10 mouse cellular contexts compared by ENCODE assay signal in the genomic region with DNA sequence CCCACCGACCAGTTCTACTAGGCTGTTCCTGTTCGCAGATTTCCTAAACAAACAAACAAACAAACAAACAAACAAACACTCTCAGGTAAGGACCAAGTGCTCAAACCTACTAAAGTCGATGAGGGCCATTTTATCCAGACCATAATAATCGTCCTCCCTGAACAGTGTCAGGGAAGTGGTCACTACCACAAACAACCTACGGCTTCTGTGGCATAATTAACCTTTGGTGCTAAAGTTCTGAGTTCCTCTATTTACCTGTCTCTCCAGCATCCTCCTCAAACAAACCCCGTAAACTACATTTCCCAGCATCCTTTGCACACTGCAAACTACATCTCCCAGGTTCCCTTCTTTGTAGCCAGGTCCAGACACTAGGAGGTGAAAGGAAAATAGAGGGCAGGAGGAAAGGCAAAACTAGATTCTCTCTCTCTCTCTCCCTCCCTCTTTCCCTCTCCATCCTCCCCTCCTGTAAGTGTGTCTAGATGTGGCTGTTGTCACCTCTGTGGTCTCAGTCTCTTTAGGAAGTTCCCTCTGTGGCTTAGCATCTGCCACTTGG. TPM values are rescaled to one million over a fixed set of nuclear protein-coding genes. Genes with fewer than 3 reads are reported as not detected.
A peak's percentile ranks its signal among the peaks of the same experiment; 100 is the strongest.
DNase-seq lines count a peak whose midpoint lies in the region; ATAC-seq and TF ChIP-seq lines count a peak whose summit lies in the region.
"Had no signal": no experiment of that assay in that cellular context is flagged by ENCODE, and none has a peak within 500 bp of the region (broad histone marks: within the 10 kb centered on the region; RNA-seq: fewer than 3 reads in every experiment).

No protein-coding gene starts in this region.

- no peak overlapping the region for H3K27ac ChIP-seq in hindbrain, embryonic 11.5 days (ENCODE audit: low read depth, low read length)
- no peak overlapping the region; the same call in 1 of the 2 replicates for H3K27ac ChIP-seq in hindbrain, embryonic 10.5 days
- H3K27ac ChIP-seq in forebrain, embryonic 12.5 days = no peak overlapping the region
- H3K27ac ChIP-seq in liver, postnatal 0 days (ENCODE audit: low read depth) = no peak overlapping the region
- H3K27ac ChIP-seq: lung, embryonic 15.5 days had no signal

- no peak overlapping the region for H3K4me3 ChIP-seq in hindbrain, embryonic 11.5 days (ENCODE audit: low read depth, low read length)
- H3K4me3 ChIP-seq in hindbrain, embryonic 10.5 days = no peak overlapping the region
- H3K4me3 ChIP-seq in forebrain, embryonic 12.5 days (replicated peaks) = no peak overlapping the region
- H3K4me3 ChIP-seq in liver, postnatal 0 days (ENCODE audit: low read depth, low read length) = no peak overlapping the region
- H3K4me3 ChIP-seq: lung, embryonic 15.5 days had no signal

- no peaks in the 10 kb centered on the region for H3K27me3 ChIP-seq in hindbrain, embryonic 11.5 days (ENCODE audit: control insufficient read depth, insufficient read depth, low read length)
- peaks cover 4% of the 10 kb centered on the region; the same call in 1 of the 2 replicates for H3K27me3 ChIP-seq in hindbrain, embryonic 10.5 days (ENCODE audit: insufficient read depth, poor library complexity, severe bottlenecking)
- no peaks in the 10 kb centered on the region for H3K27me3 ChIP-seq in forebrain, embryonic 12.5 days
- peaks cover 12% of the 10 kb centered on the region for H3K27me3 ChIP-seq in liver, postnatal 0 days (ENCODE audit: insufficient read depth, low read length)

- 52% methylated on average over 6 of the region's 6 CpGs for WGBS in hindbrain, embryonic 11.5 days
- 55% methylated on average over 6 of the region's 6 CpGs for WGBS in hindbrain, embryonic 10.5 days
- WGBS in forebrain, embryonic 12.5 days = 59% methylated on average over 6 of the region's 6 CpGs
- WGBS in liver, postnatal 0 days (ENCODE audit: insufficient replicate concordance) = 35% methylated on average over 6 of the region's 6 CpGs

- peak; percentile 16; the same call in 1 of the 2 replicates for TF ChIP-seq CTCF in liver, postnatal 0 days (IDR thresholded peaks at IDR 0.05; ENCODE audit: low read depth)

- 0 out of 2 replicates have a peak, but pooled peaks cover 8% of the 10 kb centered on the region for H3K4me1 ChIP-seq in hindbrain, embryonic 11.5 days (replicated peaks; ENCODE audit: control insufficient read depth, insufficient read depth, low read length)
- H3K4me1 ChIP-seq in hindbrain, embryonic 10.5 days (replicated peaks) = peaks cover 36% of the 10 kb centered on the region
- H3K4me1 ChIP-seq in forebrain, embryonic 12.5 days = peaks cover 16% of the 10 kb centered on the region
- no peaks in the 10 kb centered on the region for H3K4me1 ChIP-seq in liver, postnatal 0 days (ENCODE audit: insufficient read depth)
- H3K4me1 ChIP-seq: lung, embryonic 15.5 days had no signal

- DNase-seq in hindbrain, embryonic 11.5 days (ENCODE audit: low spot score) = peak; percentile 62
- DNase-seq in hindbrain, embryonic 10.5 days (ENCODE audit: low spot score) = no peak
- DNase-seq in CD4-positive helper T cell, adult 2 months (ENCODE audit: low read depth, low spot score) = peak; percentile 38
- DNase-seq in liver, postnatal 0 days = no peak
- DNase-seq in layer of hippocampus, postnatal 14 days (ENCODE audit: low spot score in 2 of 2) = no peak
- no peak for DNase-seq in gastrocnemius, postnatal 14 days
- no peak for DNase-seq in cerebellum, postnatal 25 days

- H3K9ac ChIP-seq in hindbrain, embryonic 11.5 days (ENCODE audit: low read depth, low read length) = no peak overlapping the region
- H3K9ac ChIP-seq in forebrain, embryonic 12.5 days = no peak overlapping the region
- no peak overlapping the region for H3K9ac ChIP-seq in liver, postnatal 0 days (replicated peaks)
- H3K9ac ChIP-seq: lung, embryonic 15.5 days had no signal

- no peaks in the 10 kb centered on the region for H3K9me3 ChIP-seq in hindbrain, embryonic 11.5 days (ENCODE audit: control insufficient read depth, low read length)
- H3K9me3 ChIP-seq in hindbrain, embryonic 10.5 days = no peaks in the 10 kb centered on the region
- no peaks in the 10 kb centered on the region for H3K9me3 ChIP-seq in forebrain, embryonic 12.5 days
- no peaks in the 10 kb centered on the region for H3K9me3 ChIP-seq in liver, postnatal 0 days (ENCODE audit: low read length)
- H3K9me3 ChIP-seq: G1E; lung, embryonic 15.5 days had no signal

- no peak overlapping the region for H3K4me2 ChIP-seq in hindbrain, embryonic 11.5 days (replicated peaks; ENCODE audit: low read depth, low read length)
- no peak overlapping the region for H3K4me2 ChIP-seq in forebrain, embryonic 12.5 days
- no peak overlapping the region for H3K4me2 ChIP-seq in liver, postnatal 0 days (ENCODE audit: low read depth, low read length)
- H3K4me2 ChIP-seq: lung, embryonic 15.5 days had no signal

- intact Hi-C loops in gastrocnemius, postnatal 14 days (cut with DNase I; ENCODE audit: low total_unique reads) = no loop called here

- ATAC-seq in hindbrain, embryonic 11.5 days (ENCODE audit: low FRiP score) = 0 out of 2 replicates have a peak, but pooled peaks have one; percentile 10
- ATAC-seq in forebrain, embryonic 12.5 days (ENCODE audit: low FRiP score) = peak; percentile 53; the same call in 1 of the 2 replicates
- peak; percentile 84 for ATAC-seq in liver, postnatal 0 days

- TF ChIP-seq EP300 in liver, postnatal 0 days (IDR thresholded peaks at IDR 0.05; ENCODE audit: low read depth) = no peak

- no peaks in the 10 kb centered on the region for H3K36me3 ChIP-seq in hindbrain, embryonic 11.5 days (ENCODE audit: control insufficient read depth, insufficient read depth, low read length)
- H3K36me3 ChIP-seq in hindbrain, embryonic 10.5 days = no peaks in the 10 kb centered on the region
- no peaks in the 10 kb centered on the region for H3K36me3 ChIP-seq in forebrain, embryonic 12.5 days (replicated peaks)
- no peaks in the 10 kb centered on the region for H3K36me3 ChIP-seq in liver, postnatal 0 days (replicated peaks; ENCODE audit: insufficient read depth, low read length)
- H3K36me3 ChIP-seq: G1E; lung, embryonic 15.5 days had no signal

RNA-seq across cellular contexts. Expression of gene Olfm2, which starts 5.4 kb away (rescaled TPM):
- polyA plus RNA-seq in hindbrain, embryonic 11.5 days (2014; fragmentation: Nextera tagmentation; extraction: Ambion mirVana) = 64.4 and 65.1 TPM in 2 replicates
- polyA plus RNA-seq in hindbrain, embryonic 10.5 days (2016; fragmentation: Nextera tagmentation; extraction: Ambion mirVana) = 46.9 and 76.4 TPM in 2 replicates
- 35.2 and 36.4 TPM in 2 replicates for polyA plus RNA-seq in forebrain, embryonic 12.5 days (2016; fragmentation: Nextera tagmentation; extraction: Ambion mirVana)
- 0.20 and 0.34 TPM in 2 replicates for polyA plus RNA-seq in liver, postnatal 0 days (2015; fragmentation: Nextera tagmentation; extraction: Ambion mirVana)
- 10 to 100 TPM; 73.0 to 73.1 TPM for total RNA-seq in layer of hippocampus, postnatal 14 days (2021)
- under 1 TPM in 1 of 2 experiments, not detected in 1; 0.29 TPM for total RNA-seq in gastrocnemius, postnatal 14 days (2021)
- total RNA-seq: G1E had no signal
- polyA plus RNA-seq: G1E had no signal

Comparison
In these comparisons a context has a peak if more than half of its experiments do, and no peak if none do; other contexts are left out.
1. DNase-seq: peak in hindbrain, embryonic 11.5 days (single experiment) and CD4-positive helper T cell, adult 2 months (single experiment); none in hindbrain, embryonic 10.5 days (single experiment), liver, postnatal 0 days (single experiment), layer of hippocampus, postnatal 14 days (0 of 2), gastrocnemius, postnatal 14 days (single experiment) and cerebellum, postnatal 25 days (0 of 2).
2. ATAC-seq: peak in every context shown above with its lines; median percentile 84 in liver, postnatal 0 days; 53 in forebrain, embryonic 12.5 days; 10 in hindbrain, embryonic 11.5 days.
3. RNA of gene Olfm2, which starts 5.4 kb away (polyA plus RNA-seq): 46.9 to 76.4 TPM in hindbrain, embryonic 10.5 days, 64.4 to 65.1 TPM in hindbrain, embryonic 11.5 days and 35.2 to 36.4 TPM in forebrain, embryonic 12.5 days; 0.20 to 0.34 TPM in liver, postnatal 0 days; every median in the first group is over 10 times any median in the second.